Mouse (Mus musculus) CD4-positive, CD25-positive, alpha-beta regulatory T cell, adult 2 months (primary cell): ENCODE results near the gene Car3.

Experiments used
- DNase-seq: peaks from one replicate; pipeline ENCODE4 v3.0.0-alpha.2; 2012; ENCODE audit warnings: low read depth, low spot score

Gene Car3

GRCm38 (mm10) chr3:14874402-14875040 is 11.2 kb downstream of the Car3 start:
- peak; percentile 78 for DNase-seq

DNA sequence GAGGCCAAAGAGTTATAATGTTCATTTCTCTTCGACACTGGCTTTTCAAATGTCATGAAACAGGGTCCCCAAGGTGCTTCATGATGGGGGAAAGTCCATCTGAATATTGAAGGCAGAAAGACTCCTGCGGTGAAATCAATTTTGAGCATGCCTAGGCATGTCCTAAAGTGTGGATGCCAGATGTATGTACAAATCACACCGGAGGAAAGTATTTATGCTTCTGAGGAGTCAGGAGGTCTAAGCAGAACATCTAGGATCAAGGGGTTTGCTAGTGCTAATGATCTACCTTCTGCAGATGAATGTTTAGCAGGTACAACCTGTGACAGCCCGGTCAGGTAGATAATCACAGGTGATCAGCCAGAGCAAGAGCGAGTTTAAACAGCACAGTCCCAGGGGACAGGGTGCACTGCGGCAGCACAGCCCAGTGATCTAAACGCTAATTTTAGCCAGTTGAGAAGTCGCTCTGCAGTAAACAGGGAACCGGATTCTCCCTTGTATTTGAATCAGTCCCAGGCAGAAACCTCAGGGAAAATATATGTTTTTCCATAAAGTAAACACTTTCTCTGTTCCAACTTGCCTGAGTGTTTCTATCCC is 13.1 kb downstream of the Car3 start:
- no peak for DNase-seq

DNA sequence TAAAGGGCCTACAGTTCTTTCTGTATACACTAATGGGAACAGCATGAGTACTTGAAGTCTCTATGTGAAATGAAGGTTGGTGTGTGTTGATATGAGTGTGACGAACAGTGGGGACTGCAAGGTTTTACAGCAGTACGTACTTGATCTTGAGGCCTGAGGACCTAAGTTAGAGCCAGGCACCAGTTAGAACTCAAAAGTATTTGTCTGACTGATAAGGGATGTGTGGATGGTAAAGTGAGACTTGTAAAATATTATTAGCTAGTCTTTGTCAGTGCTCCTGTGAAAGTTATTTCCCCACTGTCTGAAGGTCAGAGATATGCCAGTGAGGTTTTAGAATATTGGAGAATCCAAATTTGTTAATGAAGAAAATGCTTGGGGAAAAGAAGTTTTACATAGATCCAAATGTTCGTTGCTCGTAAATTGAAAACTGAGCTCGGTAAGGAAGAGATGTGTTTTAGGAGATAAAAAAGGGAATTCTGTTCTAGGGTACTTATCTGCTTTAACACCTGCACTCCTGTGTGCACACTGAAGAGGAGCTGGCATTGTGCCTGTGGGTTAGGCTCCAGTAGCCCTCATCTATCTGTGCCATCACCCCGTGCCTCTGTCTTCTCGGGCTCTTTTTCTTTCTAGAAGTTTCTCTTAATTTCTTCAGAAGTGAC is 14.1 kb downstream of the Car3 start:
- no peak for DNase-seq

- no peak for DNase-seq
Observed at GRCm38 (mm10) chr3:14878749-14879223, 15.5 kb downstream of the Car3 start.

DNA sequence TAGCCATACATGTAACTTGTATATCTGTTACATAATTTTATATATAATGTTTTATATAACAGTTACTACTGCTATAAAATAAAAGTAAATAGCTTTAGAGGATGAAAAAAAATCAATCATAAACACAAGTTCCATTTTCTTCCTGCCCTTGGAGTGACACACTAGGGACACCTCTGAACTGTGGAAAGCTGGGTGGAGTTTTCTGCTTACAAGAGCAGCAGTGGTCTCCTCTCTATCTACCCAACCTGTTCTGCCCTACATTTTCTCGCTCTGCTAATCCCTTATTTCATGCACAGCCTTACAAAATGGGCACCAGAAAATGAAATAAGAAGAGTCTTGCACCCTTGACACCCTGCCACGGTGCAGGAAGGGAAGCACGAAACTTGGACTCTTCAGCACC is 16.0 kb downstream of the Car3 start:
- DNase-seq, result no peak

GRCm38 (mm10) chr3:14880277-14880676 is 17.0 kb downstream of the Car3 start:
- DNase-seq, result no peak

DNA sequence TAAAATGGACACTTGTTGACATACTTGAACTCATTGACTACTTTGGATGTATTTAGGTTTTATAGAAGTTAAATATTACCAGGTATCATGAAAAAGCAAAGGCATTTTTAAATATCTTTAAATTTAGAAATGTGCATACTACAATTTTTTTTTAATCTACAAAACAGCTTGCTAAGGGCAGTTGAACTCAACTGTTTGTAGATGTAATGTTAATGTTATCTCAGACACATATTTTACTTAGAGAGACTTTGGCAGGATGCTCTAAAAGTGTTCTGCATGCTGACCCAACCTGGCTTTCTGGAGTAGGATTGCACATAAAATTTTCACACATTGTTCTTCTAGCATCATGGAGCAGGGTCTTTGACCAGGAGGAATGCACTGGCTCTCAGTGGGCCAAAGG is 18.7 kb downstream of the Car3 start:
- DNase-seq, result no peak

DNA sequence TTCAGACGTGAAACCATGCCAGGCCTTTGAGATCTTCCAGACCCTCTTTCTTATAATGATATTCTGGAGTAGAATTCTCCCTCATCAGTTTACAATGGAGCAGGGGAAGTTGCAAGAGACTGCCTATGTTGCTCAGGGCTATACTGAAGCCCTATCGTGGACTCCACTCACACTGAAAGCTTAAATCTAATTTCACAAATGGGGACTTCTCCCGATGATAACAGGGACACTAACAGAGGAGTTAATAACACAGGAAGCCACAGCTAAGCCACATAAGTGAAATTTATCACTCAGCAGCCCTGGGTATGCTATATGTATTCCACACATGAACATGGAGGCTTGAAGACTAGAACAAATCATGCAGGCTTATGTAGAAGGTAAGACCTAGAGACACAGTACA is 19.4 kb downstream of the Car3 start:
- no peak for DNase-seq

GRCm38 (mm10) chr3:14884826-14885225 is 21.5 kb downstream of the Car3 start:
- DNase-seq, result no peak

DNA sequence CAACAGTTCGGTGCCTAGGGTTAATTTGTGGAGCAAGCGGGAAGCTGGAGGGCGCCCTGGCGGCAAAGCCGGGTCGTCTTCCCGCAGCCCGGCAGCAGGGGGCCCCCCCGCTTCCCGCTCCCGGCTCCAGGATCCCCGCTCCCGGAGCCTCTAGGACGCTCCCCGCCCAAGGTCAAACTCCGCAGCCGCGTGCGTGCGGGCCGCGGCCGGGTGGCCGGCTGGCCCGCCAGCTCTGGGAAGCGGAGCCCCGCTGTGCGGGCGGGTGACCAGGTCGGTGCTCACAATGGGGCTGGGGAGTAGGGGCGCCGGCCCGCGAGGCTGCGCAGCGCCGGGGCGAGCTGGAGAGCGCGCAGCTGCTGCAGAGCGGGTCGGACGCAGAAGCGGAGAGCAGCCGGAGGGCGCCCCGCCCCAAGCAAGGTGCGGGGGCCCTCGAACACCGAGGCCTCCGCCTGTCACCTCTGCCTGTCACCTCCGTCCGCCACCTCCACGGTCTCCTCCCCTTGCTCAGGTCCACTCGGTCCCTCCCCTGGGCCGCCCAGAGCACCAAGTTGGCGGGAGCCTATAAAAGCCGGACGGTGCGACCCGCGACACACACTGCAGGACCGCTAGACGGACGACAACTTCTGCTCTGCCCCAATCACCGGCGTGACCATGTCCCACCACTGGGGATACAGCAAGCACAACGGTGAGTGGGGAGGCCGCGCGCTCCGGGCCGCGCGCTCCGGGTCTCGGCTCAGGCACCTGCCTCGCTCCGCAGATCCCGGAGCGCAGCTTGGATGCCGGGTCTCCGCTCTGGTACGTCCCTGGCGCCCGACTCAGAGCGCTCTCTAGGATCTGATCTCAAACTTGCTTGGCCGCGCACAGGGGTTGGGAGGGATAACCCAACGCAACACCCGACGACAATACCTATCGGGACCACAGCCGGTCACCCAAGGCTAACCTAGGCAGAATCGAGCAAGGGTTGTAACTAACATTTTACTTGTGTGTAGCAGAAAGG is 23.1 kb downstream of the Car3 start, which contains the start of gene Car2:
Gene Car2 (plus strand): TSS at position 172 of the 997 bp plus-strand sequence.
- peak; percentile 47 for DNase-seq

DNA sequence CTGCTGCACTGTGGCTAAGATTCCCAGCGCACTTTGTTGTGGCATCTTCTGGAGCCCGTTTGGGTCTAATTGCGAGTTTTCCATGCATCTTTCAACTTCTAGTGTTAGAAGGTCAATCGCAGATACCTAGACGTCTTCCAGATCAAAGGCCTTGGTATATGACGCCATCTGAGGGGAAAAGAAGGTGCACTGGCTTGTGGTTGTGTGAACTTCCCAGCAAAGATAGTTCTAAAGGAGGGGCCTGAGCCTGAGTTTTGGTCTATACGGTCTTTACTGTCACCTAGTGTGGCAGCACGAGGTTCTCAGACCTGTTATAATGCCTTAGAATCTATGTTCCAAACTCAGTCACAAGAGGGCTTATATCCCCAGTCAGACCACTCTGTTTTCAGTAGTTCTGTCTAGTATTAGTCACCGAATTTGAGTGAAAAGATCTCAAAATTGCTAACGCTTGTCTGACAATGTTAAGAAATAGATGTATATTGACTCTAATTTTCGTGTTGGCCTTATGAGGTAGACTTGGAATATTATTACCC is 23.9 kb downstream of the Car3 start:
- DNase-seq, result peak; percentile 19

- DNase-seq, result no peak
Observed at GRCm38 (mm10) chr3:14887686-14888295, 24.5 kb downstream of the Car3 start.

DNA sequence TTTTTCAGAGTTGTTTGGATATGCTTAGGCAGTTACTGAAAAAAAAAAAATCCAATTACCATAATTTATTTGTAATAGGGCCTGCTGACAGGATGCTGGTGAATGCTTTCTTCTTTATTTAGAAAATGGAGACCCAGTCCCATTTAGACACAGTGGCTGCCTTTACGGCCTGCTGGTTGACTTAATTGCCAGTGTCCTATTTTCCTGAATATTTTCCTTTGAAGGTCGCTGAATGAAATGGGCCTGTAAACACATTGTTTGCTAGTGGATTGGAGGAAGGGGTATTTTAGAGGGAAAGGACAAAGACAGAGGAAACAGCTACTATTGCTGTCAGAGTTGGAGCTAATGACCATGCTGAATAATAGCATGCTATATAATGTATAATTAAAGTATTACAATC is 25.2 kb downstream of the Car3 start:
- no peak for DNase-seq

DNA sequence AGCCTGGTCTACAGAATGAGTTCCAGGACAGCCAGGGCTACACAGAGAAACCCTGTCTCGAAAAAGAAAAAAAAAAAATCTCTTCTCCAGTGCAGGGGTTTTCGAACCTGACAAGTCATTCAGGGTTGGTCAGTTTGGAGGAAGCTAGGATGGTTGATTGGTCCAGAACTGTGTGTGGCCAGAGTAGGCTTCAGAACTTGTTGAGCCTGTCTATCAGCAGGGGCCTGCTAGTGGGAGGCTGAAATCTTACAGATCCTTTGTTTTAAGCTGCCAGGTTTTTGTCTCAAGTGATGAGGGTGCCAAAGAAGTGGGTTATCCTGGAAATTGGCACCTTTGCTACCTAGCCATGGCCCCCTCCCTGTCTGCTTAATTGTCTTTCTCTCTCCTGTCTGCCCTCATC is 25.8 kb downstream of the Car3 start:
- no peak for DNase-seq

GRCm38 (mm10) chr3:14889716-14890409 is 26.6 kb downstream of the Car3 start:
- DNase-seq, result no peak

DNA sequence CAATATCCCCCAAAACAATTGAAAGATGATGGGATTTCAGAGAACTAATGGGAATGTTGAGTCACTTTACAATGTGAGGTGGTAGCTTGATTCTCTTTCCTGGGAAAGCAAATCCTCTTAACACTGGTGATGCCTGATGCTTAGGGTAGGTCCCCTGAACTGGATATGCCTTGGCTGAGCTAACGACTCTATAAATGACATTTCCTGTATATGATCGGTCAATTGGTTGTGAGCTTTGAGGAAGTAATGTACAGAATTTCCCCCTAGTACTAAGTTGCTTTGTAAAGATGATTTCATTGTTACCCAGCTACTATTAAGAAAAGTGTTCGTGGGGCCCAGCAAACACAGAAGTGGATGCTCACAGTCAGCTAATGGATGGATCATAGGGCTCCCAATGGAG is 29.7 kb downstream of the Car3 start:
- no peak for DNase-seq

- DNase-seq, result no peak
Observed at GRCm38 (mm10) chr3:14893700-14894099, 30.4 kb downstream of the Car3 start.

- DNase-seq, result no peak
Observed at GRCm38 (mm10) chr3:14895333-14895732, 32.0 kb downstream of the Car3 start.

GRCm38 (mm10) chr3:14897770-14898169 is 34.5 kb downstream of the Car3 start:
- no peak for DNase-seq

DNA sequence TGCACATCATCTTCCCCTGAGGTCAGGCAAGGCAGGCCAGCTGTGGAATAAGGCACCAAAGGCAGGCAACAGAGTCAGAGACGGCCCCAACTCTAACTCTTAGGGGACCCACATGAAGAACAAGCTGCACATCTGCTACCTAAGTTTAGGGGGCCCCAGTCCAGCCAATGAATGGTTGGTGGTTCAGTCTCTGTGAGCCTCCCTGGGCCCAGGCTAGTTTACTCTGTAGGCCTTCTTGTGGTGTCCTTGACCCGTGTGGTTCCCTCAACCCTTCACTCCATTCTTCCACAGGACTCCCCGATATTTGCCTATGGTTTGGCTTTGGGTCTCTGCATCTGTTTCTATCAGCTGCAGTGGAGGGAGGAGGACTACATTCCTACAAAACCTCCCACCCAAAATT is 40.1 kb downstream of the Car3 start:
- DNase-seq, result no peak
